Mouse (Mus musculus) kidney, embryonic 14.5 days (tissue): ENCODE measurements around the gene Phlda1. TPM values are rescaled to one million over a fixed set of nuclear protein-coding genes. Genes with fewer than 3 reads are reported as not detected.

Experiments used
- ATAC-seq: fragments of 200-750 bp; cut with Nextera tagmentation; 2 replicates; pipeline ENCODE4 v1.8.0; 2017; ENCODE audit warnings: moderate number of reproducible peaks, mild to moderate bottlenecking, moderate TSS enrichment, moderate library complexity; ENCODE audit not compliant: low FRiP score, low TSS enrichment
- H3K27ac ChIP-seq: fragments of 300-500 bp; sonication (generic); 2 replicates; pipeline ENCODE4 v1.5.1; 2014; ENCODE audit warnings: low read depth, mild to moderate bottlenecking, low read length, moderate library complexity, mixed read lengths
- H3K27me3 ChIP-seq: fragments of 300-500 bp; sonication (generic); 2 replicates; pipeline ENCODE4 v1.6.1; 2014; ENCODE audit warnings: mild to moderate bottlenecking, low read length; ENCODE audit not compliant: control insufficient read depth, insufficient read depth
- H3K36me3 ChIP-seq: fragments of 300-500 bp; sonication (generic); 2 replicates; pipeline ENCODE4 v1.6.1; 2014; ENCODE audit warnings: low read length, mixed read lengths; ENCODE audit not compliant: control insufficient read depth, insufficient read depth
- H3K4me1 ChIP-seq: fragments of 300-500 bp; sonication (generic); 2 replicates; pipeline ENCODE4 v1.6.1; 2014; ENCODE audit warnings: low read length, mixed read lengths; ENCODE audit not compliant: control insufficient read depth, insufficient read depth
- H3K4me2 ChIP-seq: fragments of 300-500 bp; sonication (generic); replicated peaks from 2 replicates; pipeline ENCODE4 v1.6.1; 2014; ENCODE audit warnings: low read depth, mild to moderate bottlenecking, low read length
- H3K4me3 ChIP-seq: fragments of 300-500 bp; sonication (generic); 2 replicates; pipeline ENCODE4 v1.5.1; 2014; ENCODE audit warnings: mild to moderate bottlenecking, low read length
- H3K9ac ChIP-seq: fragments of 300-500 bp; sonication (generic); 2 replicates; pipeline ENCODE4 v1.6.1; 2014; ENCODE audit warnings: low read depth, mild to moderate bottlenecking, low read length, moderate library complexity
- H3K9me3 ChIP-seq: fragments of 300-500 bp; sonication (generic); 2 replicates; pipeline ENCODE4 v1.6.1; 2016; ENCODE audit warnings: low read length; ENCODE audit not compliant: control insufficient read depth
- WGBS: fragments of 180-500 bp; shearing (Covaris S2); extraction: QIAGEN DNeasy Blood & Tissue Kit; methylation state at CpG from one replicate; pipeline ENCODE4 v1.1.7; 2014; 5-methylcytosine and 5-hydroxymethylcytosine counted together
- polyA plus RNA-seq: library from polyadenylated mRNA; unstranded; fragments of >200 nt; fragmentation: Nextera tagmentation; extraction: Ambion mirVana; gene quantifications from 2 replicates; pipeline ENCODE4 v1.2.1, GENCODE M21; 2014

The Phlda1 gene
- polyA plus RNA-seq, 1 experiment from 2014 or later = 42.3 TPM

- WGBS = under 1% methylated on average over 75 of the region's 80 CpGs
- peak; percentile 100 for ATAC-seq
- peaks cover 26% of the 10 kb centered on the region; the same call in 1 of the 2 replicates for H3K4me1 ChIP-seq
- H3K27me3 ChIP-seq = no peaks in the 10 kb centered on the region
- H3K36me3 ChIP-seq = peaks cover 3% of the 10 kb centered on the region; the same call in 1 of the 2 replicates
- H3K4me3 ChIP-seq = peak within 1 kb of the TSS; percentile 72
- H3K9ac ChIP-seq = peak within 1 kb of the TSS; percentile 98
- peak within 1 kb of the TSS; percentile 87 for H3K27ac ChIP-seq
- peak within 1 kb of the TSS; percentile 72 for H3K4me2 ChIP-seq
- H3K9me3 ChIP-seq = no peaks in the 10 kb centered on the region
These were observed 33.2 kb upstream of the Phlda1 start, which contains the start of gene Nap1l1 for GRCm38 (mm10) chr10:111472686-111473510. TSS of gene Nap1l1 (plus strand) at chr10:111473223.

- Histone ChIP-seq H3K4me2 (peak overlapping the region; percentile 66), H3K9me3 (no peaks in the 10 kb centered on the region), H3K27ac (peak overlapping the region; percentile 87), H3K9ac (peak overlapping the region; percentile 98), H3K36me3 (peaks cover 3% of the 10 kb centered on the region; the same call in 1 of the 2 replicates), H3K4me1 (peaks cover 26% of the 10 kb centered on the region; the same call in 1 of the 2 replicates), H3K4me3 (peak overlapping the region; percentile 72), H3K27me3 (no peaks in the 10 kb centered on the region)
- 1% methylated on average over 52 of the region's 58 CpGs for WGBS
- peak; percentile 84 for ATAC-seq
These were observed 32.3 kb upstream of the Phlda1 start for GRCm38 (mm10) chr10:111473511-111474371.

DNA sequence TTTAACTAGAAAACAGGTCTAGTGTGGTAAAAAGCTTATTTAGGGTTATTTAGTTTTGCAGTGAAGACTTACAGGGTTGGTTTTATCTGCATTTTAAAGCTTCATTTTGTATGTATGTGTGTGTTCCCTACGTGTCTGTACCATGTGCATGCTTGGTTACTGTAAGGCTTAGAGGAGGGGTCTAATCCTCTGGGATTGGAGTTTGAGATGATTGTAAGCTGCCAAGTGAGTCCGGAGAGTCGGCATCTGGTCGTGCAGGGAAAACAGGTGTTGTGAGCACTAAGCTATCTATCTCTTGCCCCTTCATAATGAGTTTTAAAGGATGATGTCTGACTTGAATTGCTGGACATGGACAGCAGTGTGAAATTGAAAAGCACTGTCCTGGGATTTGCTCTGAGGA is 29.8 kb upstream of the Phlda1 start:
- no peaks in the 10 kb centered on the region for H3K9me3 ChIP-seq
- no peak for ATAC-seq
- H3K27ac ChIP-seq = no peak overlapping the region
- H3K27me3 ChIP-seq = no peaks in the 10 kb centered on the region
- WGBS = 73% methylated on average over 4 of the region's 4 CpGs
- no peak overlapping the region for H3K9ac ChIP-seq
- H3K4me3 ChIP-seq = no peak overlapping the region
- H3K4me2 ChIP-seq = no peak overlapping the region
- H3K4me1 ChIP-seq = peaks cover 26% of the 10 kb centered on the region; the same call in 1 of the 2 replicates
- peaks cover 6% of the 10 kb centered on the region; the same call in 1 of the 2 replicates for H3K36me3 ChIP-seq

DNA sequence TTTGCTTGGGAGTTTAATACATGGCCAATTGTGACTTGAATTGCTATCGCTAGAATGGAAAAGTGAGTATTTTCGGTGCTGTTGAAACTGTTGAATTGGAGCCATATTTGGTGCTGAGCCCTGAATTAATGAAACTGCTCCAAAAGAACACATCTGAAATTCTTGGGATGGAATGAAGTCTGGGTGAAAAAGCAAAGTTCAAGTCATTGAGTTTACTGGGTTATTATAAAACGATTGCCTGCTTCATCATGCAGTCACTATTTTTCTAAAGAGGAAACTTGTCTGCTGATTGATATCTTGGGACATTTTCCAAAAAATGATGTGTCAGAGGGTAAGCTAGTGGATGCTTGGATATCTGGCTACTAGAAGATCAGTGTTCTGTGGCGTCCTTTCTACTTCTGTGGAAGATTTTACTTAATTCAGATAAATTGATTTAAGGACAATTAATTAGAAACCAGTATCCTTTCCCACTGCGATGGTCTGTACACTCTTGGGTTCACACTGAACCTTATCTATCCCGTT is 29.0 kb upstream of the Phlda1 start:
- peaks cover 26% of the 10 kb centered on the region; the same call in 1 of the 2 replicates for H3K4me1 ChIP-seq
- H3K27ac ChIP-seq = no peak overlapping the region
- H3K4me3 ChIP-seq = no peak overlapping the region
- H3K9ac ChIP-seq = no peak overlapping the region
- H3K4me2 ChIP-seq = no peak overlapping the region
- no peaks in the 10 kb centered on the region for H3K27me3 ChIP-seq
- WGBS = 80% methylated on average over 6 of the region's 6 CpGs
- H3K9me3 ChIP-seq = no peaks in the 10 kb centered on the region
- peaks cover 14% of the 10 kb centered on the region for H3K36me3 ChIP-seq
- ATAC-seq = no peak

DNA sequence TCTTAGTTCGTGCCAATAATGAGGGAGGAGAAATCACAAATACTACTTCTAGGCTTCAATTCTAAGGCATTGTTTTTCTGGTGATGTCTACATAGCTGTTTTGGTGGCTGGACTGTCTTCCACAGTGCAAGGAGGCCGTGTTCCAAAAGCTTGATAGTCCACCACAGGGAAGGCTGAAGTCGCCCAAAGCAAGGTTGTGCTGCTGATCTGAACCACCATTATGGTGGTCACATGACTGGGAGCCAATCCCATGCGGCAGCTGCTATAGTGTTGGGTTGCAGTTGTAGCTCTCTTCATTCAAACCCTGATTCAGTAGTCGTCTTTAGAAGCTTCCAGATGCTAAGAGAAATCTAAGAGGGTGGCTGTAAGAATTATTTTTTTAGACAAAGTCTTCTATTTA is 26.5 kb upstream of the Phlda1 start:
- 83% methylated on average over 5 of the region's 5 CpGs for WGBS
- Histone ChIP-seq H3K4me3 (no peak overlapping the region), H3K27ac (no peak overlapping the region), H3K27me3 (no peaks in the 10 kb centered on the region), H3K4me2 (no peak overlapping the region), H3K4me1 (peaks cover 16% of the 10 kb centered on the region; the same call in 1 of the 2 replicates), H3K9ac (no peak overlapping the region), H3K9me3 (no peaks in the 10 kb centered on the region), H3K36me3 (peaks cover 37% of the 10 kb centered on the region)
- no peak for ATAC-seq

DNA sequence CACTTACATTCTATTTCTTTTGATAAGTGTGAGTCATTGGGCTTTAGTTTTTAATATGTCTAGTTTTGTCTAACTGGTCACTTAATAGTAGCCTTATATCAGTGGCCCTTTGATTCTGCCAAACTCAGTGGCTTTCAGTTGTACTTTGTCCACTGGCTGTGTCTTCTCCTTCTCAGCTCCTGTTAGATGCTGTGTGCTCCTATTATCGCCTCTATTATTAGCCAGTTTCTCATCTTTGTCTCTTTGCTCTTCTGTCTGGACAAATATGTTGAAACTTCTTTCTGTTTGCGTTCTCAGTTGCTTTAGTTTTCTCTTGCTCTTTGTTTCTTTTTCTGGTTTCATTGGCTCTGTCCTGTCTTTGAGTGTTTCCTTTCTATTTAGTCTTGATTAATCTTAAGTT is 23.4 kb upstream of the Phlda1 start:
- H3K9me3 ChIP-seq = no peaks in the 10 kb centered on the region
- no peak overlapping the region for H3K4me2 ChIP-seq
- H3K4me1 ChIP-seq = no peaks in the 10 kb centered on the region
- no peak overlapping the region for H3K4me3 ChIP-seq
- H3K27me3 ChIP-seq = no peaks in the 10 kb centered on the region
- H3K36me3 ChIP-seq = peaks cover 62% of the 10 kb centered on the region
- no peak overlapping the region for H3K9ac ChIP-seq
- WGBS = 93% methylated on average over 2 of the region's 2 CpGs
- no peak overlapping the region for H3K27ac ChIP-seq
- ATAC-seq = no peak

- H3K36me3 ChIP-seq = peaks cover 75% of the 10 kb centered on the region
- WGBS = 85% methylated on average over 5 of the region's 5 CpGs
These were observed 22.0 kb upstream of the Phlda1 start for GRCm38 (mm10) chr10:111484079-111484478.

GRCm38 (mm10) chr10:111488793-111489192 is 17.3 kb upstream of the Phlda1 start:
- ATAC-seq = no peak
- Histone ChIP-seq H3K27ac (no peak overlapping the region), H3K9me3 (no peaks in the 10 kb centered on the region), H3K36me3 (peaks cover 85% of the 10 kb centered on the region), H3K27me3 (no peaks in the 10 kb centered on the region), H3K9ac (no peak overlapping the region), H3K4me1 (no peaks in the 10 kb centered on the region), H3K4me2 (no peak overlapping the region), H3K4me3 (no peak overlapping the region)
- 70% methylated on average over 2 of the region's 2 CpGs for WGBS

More at GRCm38 (mm10) chr10:111484079-111484478, 22.0 kb upstream of the Phlda1 start:
- no peak overlapping the region for H3K4me2 ChIP-seq
- H3K4me3 ChIP-seq = no peak overlapping the region
- H3K27me3 ChIP-seq = no peaks in the 10 kb centered on the region
- no peaks in the 10 kb centered on the region for H3K4me1 ChIP-seq
- no peak overlapping the region for H3K27ac ChIP-seq
- H3K9ac ChIP-seq = no peak overlapping the region
- no peak for ATAC-seq
- no peaks in the 10 kb centered on the region for H3K9me3 ChIP-seq
